Mouse (Mus musculus): ENCODE data around the gene BC049715.

DNA sequence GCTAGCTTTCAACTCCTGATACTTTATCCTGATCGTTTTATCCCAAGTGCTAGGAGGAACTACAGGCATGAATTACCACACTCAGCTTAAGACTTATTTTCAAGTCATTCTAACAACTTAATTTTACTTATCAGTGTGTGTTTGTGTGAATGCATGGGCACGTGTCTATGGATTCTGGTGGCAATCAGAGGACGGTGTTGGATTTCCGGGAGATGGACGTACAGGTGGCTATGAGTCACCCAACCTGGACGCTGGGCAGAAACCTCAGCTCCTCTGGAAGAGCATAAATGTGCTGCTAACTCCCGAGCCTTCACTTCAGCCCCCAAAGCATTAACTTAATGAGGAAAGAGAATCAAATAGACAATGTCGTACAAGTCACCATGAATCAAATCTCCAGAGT lies 2.4 kb upstream of the BC049715 start:
- TF ChIP-seq CTCF (IDR thresholded peaks at IDR 0.05; ENCODE audit: low read depth): no peak
- no peak for TF ChIP-seq EP300 (IDR thresholded peaks at IDR 0.05; ENCODE audit: low read depth)
